Mouse (Mus musculus) bone marrow, adult 2 months (tissue): ENCODE measurements around the gene Lrrtm4.

Experiments used
- CTCF ChIP-seq: fragments of 200-500 bp; IDR thresholded peaks from 2 replicates; pipeline ENCODE4 v1.5.1; 2011; ENCODE audit warnings: low read length, control low read depth; ENCODE audit not compliant: control insufficient read depth, insufficient read depth
- POLR2A ChIP-seq: fragments of 200-500 bp; IDR thresholded peaks from 2 replicates; pipeline ENCODE4 v1.6.1; 2011; ENCODE audit warnings: low read depth, mild to moderate bottlenecking, control low read depth, low read length, borderline replicate concordance; ENCODE audit not compliant: control insufficient read depth

- TF ChIP-seq POLR2A = no peak
- TF ChIP-seq CTCF = no peak
These were observed 685.5 kb downstream of the Lrrtm4 start for GRCm38 (mm10) chr6:80704183-80704582.
